In genomic region chr5:30917891-30918670, GRCm38 (mm10) we compare ENCODE assay signal across 16 mouse cellular contexts. TPM values are rescaled to one million over a fixed set of nuclear protein-coding genes. Genes with fewer than 3 reads are reported as not detected.
A peak's percentile ranks its signal among the peaks of the same experiment; 100 is the strongest.
DNase-seq lines count a peak whose midpoint lies in the region; ATAC-seq lines count a peak whose summit lies in the region.
"Had no signal": no experiment of that assay in that cellular context is flagged by ENCODE, and none has a peak within 500 bp of the region (broad histone marks: within the 10 kb centered on the region; RNA-seq: fewer than 3 reads in every experiment).

No protein-coding gene starts in this region.

- 84% methylated on average over 31 of the region's 31 CpGs for WGBS in heart, embryonic 10.5 days
- WGBS in heart, embryonic 11.5 days (ENCODE audit: insufficient replicate concordance) = 83% methylated on average over 31 of the region's 31 CpGs
- WGBS in liver, embryonic 12.5 days (ENCODE audit: insufficient replicate concordance) = 80% methylated on average over 31 of the region's 31 CpGs
- WGBS in embryonic facial prominence, embryonic 11.5 days = 83% methylated on average over 31 of the region's 31 CpGs
- WGBS in limb, embryonic 10.5 days = 89% methylated on average over 31 of the region's 31 CpGs

- ATAC-seq in heart, embryonic 11.5 days (replicated peaks; ENCODE audit: insufficient number of reproducible peaks, low FRiP score, low TSS enrichment) = no peak
- no peak for ATAC-seq in liver, embryonic 12.5 days
- ATAC-seq in embryonic facial prominence, embryonic 11.5 days (replicated peaks; ENCODE audit: insufficient number of reproducible peaks, low FRiP score, low TSS enrichment, low read depth) = no peak
- ATAC-seq: intestine, embryonic 15.5 days had no signal

- H3K9me3 ChIP-seq in heart, embryonic 10.5 days = no peaks in the 10 kb centered on the region
- H3K9me3 ChIP-seq in heart, embryonic 11.5 days (replicated peaks; ENCODE audit: control insufficient read depth, low read length) = no peaks in the 10 kb centered on the region
- no peaks in the 10 kb centered on the region for H3K9me3 ChIP-seq in liver, embryonic 12.5 days (replicated peaks)
- no peaks in the 10 kb centered on the region for H3K9me3 ChIP-seq in embryonic facial prominence, embryonic 11.5 days (replicated peaks; ENCODE audit: control insufficient read depth, low read length)
- H3K9me3 ChIP-seq in limb, embryonic 10.5 days (replicated peaks) = no peaks in the 10 kb centered on the region
- H3K9me3 ChIP-seq: forebrain, embryonic 12.5 days; intestine, embryonic 15.5 days; stomach, embryonic 15.5 days had no signal

- no peak overlapping the region for H3K4me2 ChIP-seq in heart, embryonic 11.5 days
- no peak overlapping the region for H3K4me2 ChIP-seq in liver, embryonic 12.5 days
- H3K4me2 ChIP-seq in embryonic facial prominence, embryonic 11.5 days (ENCODE audit: low read depth, low read length) = no peak overlapping the region
- H3K4me2 ChIP-seq: forebrain, embryonic 12.5 days; intestine, embryonic 15.5 days; stomach, embryonic 15.5 days had no signal

- peaks cover 42% of the 10 kb centered on the region for H3K36me3 ChIP-seq in heart, embryonic 10.5 days
- H3K36me3 ChIP-seq in heart, embryonic 11.5 days (ENCODE audit: control insufficient read depth, insufficient read depth, low read length) = peaks cover 11% of the 10 kb centered on the region
- H3K36me3 ChIP-seq in liver, embryonic 12.5 days = peaks cover 44% of the 10 kb centered on the region
- peaks cover 8% of the 10 kb centered on the region for H3K36me3 ChIP-seq in embryonic facial prominence, embryonic 11.5 days (replicated peaks; ENCODE audit: control insufficient read depth, insufficient read depth, low read depth, low read length)
- H3K36me3 ChIP-seq in limb, embryonic 10.5 days = peaks cover 61% of the 10 kb centered on the region
- H3K36me3 ChIP-seq: forebrain, embryonic 12.5 days had no signal

- peaks cover 85% of the 10 kb centered on the region for H3K4me1 ChIP-seq in heart, embryonic 10.5 days
- peaks cover 41% of the 10 kb centered on the region for H3K4me1 ChIP-seq in heart, embryonic 11.5 days (ENCODE audit: control insufficient read depth, insufficient read depth, low read length)
- peaks cover 91% of the 10 kb centered on the region for H3K4me1 ChIP-seq in liver, embryonic 12.5 days
- peaks cover 5% of the 10 kb centered on the region; the same call in 1 of the 2 replicates for H3K4me1 ChIP-seq in embryonic facial prominence, embryonic 11.5 days (ENCODE audit: control insufficient read depth, insufficient read depth, low read length)
- H3K4me1 ChIP-seq in limb, embryonic 10.5 days = peaks cover 94% of the 10 kb centered on the region

- no peak for DNase-seq in heart, embryonic 10.5 days (ENCODE audit: low spot score)
- DNase-seq in liver = no peak
- no peak for DNase-seq in embryonic facial prominence, embryonic 11.5 days (ENCODE audit: low spot score)
- DNase-seq in limb, embryonic 10.5 days (ENCODE audit: low spot score) = no peak
- no peak for DNase-seq in left cerebral cortex, adult 8-10 months (ENCODE audit: low spot score in 2 of 2)
- no peak for DNase-seq in adrenal gland, adult 2 months
- DNase-seq: adrenal gland, postnatal 14 days; cerebellum, postnatal 10 days; layer of hippocampus, postnatal 36 days; thymus, postnatal 25 days had no signal

- H3K27ac ChIP-seq in heart, embryonic 10.5 days = peak overlapping the region; percentile 93; the same call in 1 of the 2 replicates
- no peak overlapping the region for H3K27ac ChIP-seq in heart, embryonic 11.5 days (ENCODE audit: low read depth, low read length)
- 0 out of 2 replicates have a peak overlapping the region, but pooled peaks have one; percentile 1 for H3K27ac ChIP-seq in liver, embryonic 12.5 days
- no peak overlapping the region for H3K27ac ChIP-seq in embryonic facial prominence, embryonic 11.5 days (replicated peaks; ENCODE audit: low read depth, low read length)
- 0 out of 2 replicates have a peak overlapping the region, but pooled peaks have one; percentile 19 for H3K27ac ChIP-seq in limb, embryonic 10.5 days
- H3K27ac ChIP-seq: forebrain, embryonic 12.5 days; intestine, embryonic 15.5 days; stomach, embryonic 15.5 days had no signal

- no peak overlapping the region for H3K9ac ChIP-seq in heart, embryonic 11.5 days (ENCODE audit: low read depth, low read length)
- no peak overlapping the region for H3K9ac ChIP-seq in liver, embryonic 12.5 days
- H3K9ac ChIP-seq in embryonic facial prominence, embryonic 11.5 days (replicated peaks; ENCODE audit: low read length) = peak overlapping the region; percentile 18; the same call in 1 of the 2 replicates
- H3K9ac ChIP-seq: forebrain, embryonic 12.5 days; intestine, embryonic 15.5 days; stomach, embryonic 15.5 days had no signal

- no peaks in the 10 kb centered on the region for H3K27me3 ChIP-seq in heart, embryonic 10.5 days (ENCODE audit: insufficient read depth, poor library complexity, severe bottlenecking)
- H3K27me3 ChIP-seq in heart, embryonic 11.5 days (ENCODE audit: control insufficient read depth, insufficient read depth, low read length) = no peaks in the 10 kb centered on the region
- H3K27me3 ChIP-seq in liver, embryonic 12.5 days (replicated peaks) = no peaks in the 10 kb centered on the region
- H3K27me3 ChIP-seq in embryonic facial prominence, embryonic 11.5 days (ENCODE audit: control insufficient read depth, insufficient read depth, low read length) = no peaks in the 10 kb centered on the region
- H3K27me3 ChIP-seq in limb, embryonic 10.5 days (ENCODE audit: low read depth, poor library complexity, severe bottlenecking) = no peaks in the 10 kb centered on the region
- H3K27me3 ChIP-seq: forebrain, embryonic 12.5 days; intestine, embryonic 15.5 days; stomach, embryonic 15.5 days had no signal

- no peak overlapping the region for H3K4me3 ChIP-seq in heart, embryonic 10.5 days
- no peak overlapping the region for H3K4me3 ChIP-seq in heart, embryonic 11.5 days (ENCODE audit: low read depth, low read length)
- no peak overlapping the region for H3K4me3 ChIP-seq in liver, embryonic 12.5 days
- H3K4me3 ChIP-seq in embryonic facial prominence, embryonic 11.5 days (ENCODE audit: low read depth, low read length) = no peak overlapping the region
- no peak overlapping the region; the same call in 1 of the 2 replicates for H3K4me3 ChIP-seq in limb, embryonic 10.5 days
- H3K4me3 ChIP-seq: forebrain, embryonic 12.5 days; intestine, embryonic 15.5 days; myocyte; stomach, embryonic 15.5 days had no signal

RNA-seq across cellular contexts. Expression of gene Khk, which starts 3.1 kb away (rescaled TPM):
- polyA plus RNA-seq in heart, embryonic 10.5 days (2016; fragmentation: Nextera tagmentation; extraction: Ambion mirVana) = 10.5 and 14.5 TPM in 2 replicates
- polyA plus RNA-seq in heart, embryonic 11.5 days (2014; fragmentation: Nextera tagmentation; extraction: Ambion mirVana) = 10.1 and 11.3 TPM in 2 replicates
- 33.6 and 36.3 TPM in 2 replicates for polyA plus RNA-seq in liver, embryonic 12.5 days (2016; fragmentation: Nextera tagmentation; extraction: Ambion mirVana)
- polyA plus RNA-seq in embryonic facial prominence, embryonic 11.5 days (2014; fragmentation: Nextera tagmentation; extraction: Ambion mirVana) = 9.2 and 9.9 TPM in 2 replicates
- polyA plus RNA-seq in limb, embryonic 10.5 days (2016; fragmentation: Nextera tagmentation; extraction: Ambion mirVana) = 7.1 and 7.8 TPM in 2 replicates
- total RNA-seq in left cerebral cortex, adult 8-10 months (2022) = 10 to 100 TPM; 16.2 to 21.5 (median 18.9) TPM
- 10 to 100 TPM; 37.2 to 44.3 TPM for total RNA-seq in adrenal gland, adult 2 months (2021)
- 43.9 and 60.3 TPM in 2 replicates for polyA plus RNA-seq in adrenal gland, adult 2 months (2012; rRNA removed)

RNA-seq across cellular contexts. Expression of gene Emilin1, which starts 4.9 kb away (rescaled TPM):
- 166 and 172 TPM in 2 replicates for polyA plus RNA-seq in heart, embryonic 10.5 days (2016; fragmentation: Nextera tagmentation; extraction: Ambion mirVana)
- 90.5 and 123 TPM in 2 replicates for polyA plus RNA-seq in heart, embryonic 11.5 days (2014; fragmentation: Nextera tagmentation; extraction: Ambion mirVana)
- 70.0 and 73.6 TPM in 2 replicates for polyA plus RNA-seq in liver, embryonic 12.5 days (2016; fragmentation: Nextera tagmentation; extraction: Ambion mirVana)
- polyA plus RNA-seq in embryonic facial prominence, embryonic 11.5 days (2014; fragmentation: Nextera tagmentation; extraction: Ambion mirVana) = 79.7 and 95.4 TPM in 2 replicates
- 202 and 241 TPM in 2 replicates for polyA plus RNA-seq in limb, embryonic 10.5 days (2016; fragmentation: Nextera tagmentation; extraction: Ambion mirVana)
- total RNA-seq in left cerebral cortex, adult 8-10 months (2022) = 1 to 10 TPM; 2.3 to 4.2 (median 2.8) TPM
- total RNA-seq in adrenal gland, adult 2 months (2021) = 10 to 100 TPM; 40.3 to 62.0 TPM
- 64.1 and 75.1 TPM in 2 replicates for polyA plus RNA-seq in adrenal gland, adult 2 months (2012; rRNA removed)

RNA-seq across cellular contexts. Expression of gene Ost4, which starts 10.5 kb away (rescaled TPM):
- 432 and 455 TPM in 2 replicates for polyA plus RNA-seq in heart, embryonic 10.5 days (2016; fragmentation: Nextera tagmentation; extraction: Ambion mirVana)
- polyA plus RNA-seq in heart, embryonic 11.5 days (2014; fragmentation: Nextera tagmentation; extraction: Ambion mirVana) = 445 and 470 TPM in 2 replicates
- 374 and 383 TPM in 2 replicates for polyA plus RNA-seq in liver, embryonic 12.5 days (2016; fragmentation: Nextera tagmentation; extraction: Ambion mirVana)
- 347 and 379 TPM in 2 replicates for polyA plus RNA-seq in embryonic facial prominence, embryonic 11.5 days (2014; fragmentation: Nextera tagmentation; extraction: Ambion mirVana)
- 403 and 414 TPM in 2 replicates for polyA plus RNA-seq in limb, embryonic 10.5 days (2016; fragmentation: Nextera tagmentation; extraction: Ambion mirVana)
- 100 to 1,000 TPM in 1 of 4 experiments, 10 to 100 TPM in 3; 86.3 to 105 (median 90.6) TPM for total RNA-seq in left cerebral cortex, adult 8-10 months (2022)
- 100 to 1,000 TPM; 256 to 264 TPM for total RNA-seq in adrenal gland, adult 2 months (2021)
- polyA plus RNA-seq in adrenal gland, adult 2 months (2012; rRNA removed) = 120 and 143 TPM in 2 replicates

RNA-seq across cellular contexts. Expression of gene Cgref1, which starts 27.3 kb away (rescaled TPM):
- polyA plus RNA-seq in heart, embryonic 10.5 days (2016; fragmentation: Nextera tagmentation; extraction: Ambion mirVana) = 5.5 and 6.0 TPM in 2 replicates
- 4.4 and 5.4 TPM in 2 replicates for polyA plus RNA-seq in heart, embryonic 11.5 days (2014; fragmentation: Nextera tagmentation; extraction: Ambion mirVana)
- polyA plus RNA-seq in liver, embryonic 12.5 days (2016; fragmentation: Nextera tagmentation; extraction: Ambion mirVana) = 4.2 and 5.1 TPM in 2 replicates
- polyA plus RNA-seq in embryonic facial prominence, embryonic 11.5 days (2014; fragmentation: Nextera tagmentation; extraction: Ambion mirVana) = 3.7 and 4.4 TPM in 2 replicates
- polyA plus RNA-seq in limb, embryonic 10.5 days (2016; fragmentation: Nextera tagmentation; extraction: Ambion mirVana) = 1.0 and 2.5 TPM in 2 replicates
- 10 to 100 TPM; 23.9 to 28.0 (median 27.1) TPM for total RNA-seq in left cerebral cortex, adult 8-10 months (2022)
- 1 to 10 TPM in 1 of 2 experiments, under 1 TPM in 1; 0.58 to 2.5 TPM for total RNA-seq in adrenal gland, adult 2 months (2021)
- polyA plus RNA-seq in adrenal gland, adult 2 months (2012; rRNA removed) = 1.5 and 2.0 TPM in 2 replicates

RNA-seq across cellular contexts. Expression of gene Agbl5, which starts 29.6 kb away (rescaled TPM):
- polyA plus RNA-seq in heart, embryonic 10.5 days (2016; fragmentation: Nextera tagmentation; extraction: Ambion mirVana) = 12.3 and 17.4 TPM in 2 replicates
- 12.9 and 14.5 TPM in 2 replicates for polyA plus RNA-seq in heart, embryonic 11.5 days (2014; fragmentation: Nextera tagmentation; extraction: Ambion mirVana)
- 7.0 and 7.2 TPM in 2 replicates for polyA plus RNA-seq in liver, embryonic 12.5 days (2016; fragmentation: Nextera tagmentation; extraction: Ambion mirVana)
- polyA plus RNA-seq in embryonic facial prominence, embryonic 11.5 days (2014; fragmentation: Nextera tagmentation; extraction: Ambion mirVana) = 31.5 and 33.0 TPM in 2 replicates
- polyA plus RNA-seq in limb, embryonic 10.5 days (2016; fragmentation: Nextera tagmentation; extraction: Ambion mirVana) = 20.4 and 29.9 TPM in 2 replicates
- total RNA-seq in left cerebral cortex, adult 8-10 months (2022) = 10 to 100 TPM; 14.6 to 18.2 (median 17.0) TPM
- 1 to 10 TPM; 7.6 to 9.2 TPM for total RNA-seq in adrenal gland, adult 2 months (2021)
- polyA plus RNA-seq in adrenal gland, adult 2 months (2012; rRNA removed) = 25.3 and 27.5 TPM in 2 replicates

Comparison
In these comparisons a context has a peak if more than half of its experiments do, and no peak if none do; other contexts are left out.
1. H3K27ac ChIP-seq: peak in heart, embryonic 10.5 days (single experiment), liver, embryonic 12.5 days (single experiment) and limb, embryonic 10.5 days (single experiment); none in heart, embryonic 11.5 days (single experiment) and embryonic facial prominence, embryonic 11.5 days (single experiment).